Mouse (Mus musculus): ENCODE data around the gene Gcn1l1.

- TF ChIP-seq POLR2A (IDR thresholded peaks at IDR 0.05; ENCODE audit: extremely low read depth, insufficient read depth, low read length), result no peak
- TF ChIP-seq CTCF (IDR thresholded peaks at IDR 0.05; ENCODE audit: low read depth, low read length), result peak; percentile 75
These were observed 8.8 kb upstream of the Gcn1l1 start for GRCm38 (mm10) chr5:115556217-115556616.

All from liver, adult 2 months (tissue).